Mouse (Mus musculus): Measurements from ENCODE around the gene Trib3. TPM values are rescaled to one million over a fixed set of nuclear protein-coding genes. Genes with fewer than 3 reads are reported as not detected.
"Not testable (repeated sequence)": the region's sequence is repeated elsewhere in the genome, so short reads cannot be mapped to it uniquely, and the experiment has no call there.

Gene Trib3
- polyA plus RNA-seq, 1 experiment, result 2.6 TPM

DNA sequence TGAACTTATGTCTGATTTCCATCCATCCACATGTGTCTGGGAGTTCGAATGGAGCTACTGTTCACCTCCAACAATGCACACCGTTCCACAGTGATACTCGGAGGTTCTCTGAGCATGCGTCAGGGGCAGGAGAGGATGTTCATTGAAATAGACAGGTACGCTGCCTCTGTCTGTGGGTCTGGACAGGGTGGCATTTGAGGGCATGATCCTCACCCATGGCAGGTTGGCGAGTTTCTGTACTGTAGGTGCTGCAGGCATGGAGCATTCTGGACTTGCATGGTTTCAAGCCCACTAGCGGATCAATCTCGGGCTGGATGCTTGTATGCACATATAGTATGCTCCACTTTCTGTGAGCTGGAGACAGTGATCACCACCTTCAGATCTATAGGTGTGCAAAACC is 17.4 kb upstream of the Trib3 start:
- Histone ChIP-seq H3K4me1 (replicated peaks; ENCODE audit: control insufficient read depth, insufficient read depth, low read length) (peaks cover 14% of the 10 kb centered on the region), H3K4me3 (ENCODE audit: control insufficient read depth, insufficient read depth, low read length) (no peak overlapping the region), H3K36me3 (ENCODE audit: control insufficient read depth, insufficient read depth, low read length) (no peaks in the 10 kb centered on the region), H3K27me3 (ENCODE audit: control insufficient read depth, insufficient read depth, low read length) (no peaks in the 10 kb centered on the region), H3K27ac (ENCODE audit: control insufficient read depth, insufficient read depth, low read length) (no peak overlapping the region)
- 90% methylated on average over 8 of the region's 8 CpGs for WGBS
- TF ChIP-seq POLR2A (IDR thresholded peaks at IDR 0.05; ENCODE audit: control insufficient read depth, extremely low read depth, insufficient read depth, low read length, poor library complexity) (no peak), CTCF (IDR thresholded peaks at IDR 0.05; ENCODE audit: borderline replicate concordance, control insufficient read depth, extremely low read depth, insufficient read depth, low read length, poor library complexity) (no peak)
- DNase-seq, result no peak

- Histone ChIP-seq H3K36me3 (ENCODE audit: control insufficient read depth, insufficient read depth, low read length) (no peaks in the 10 kb centered on the region), H3K4me3 (ENCODE audit: control insufficient read depth, insufficient read depth, low read length) (no peak overlapping the region), H3K4me1 (replicated peaks; ENCODE audit: control insufficient read depth, insufficient read depth, low read length) (peaks cover 14% of the 10 kb centered on the region), H3K27me3 (ENCODE audit: control insufficient read depth, insufficient read depth, low read length) (no peaks in the 10 kb centered on the region), H3K27ac (ENCODE audit: control insufficient read depth, insufficient read depth, low read length) (no peak overlapping the region; the same call in 1 of the 2 replicates)
- peak; percentile 36 for DNase-seq
- TF ChIP-seq CTCF (IDR thresholded peaks at IDR 0.05; ENCODE audit: borderline replicate concordance, control insufficient read depth, extremely low read depth, insufficient read depth, low read length, poor library complexity), result no peak
- TF ChIP-seq POLR2A (IDR thresholded peaks at IDR 0.05; ENCODE audit: control insufficient read depth, extremely low read depth, insufficient read depth, low read length, poor library complexity), result no peak
- WGBS, result 2% methylated on average over 7 of the region's 7 CpGs
Measured at GRCm38 (mm10) chr2:152360271-152360775, 16.5 kb upstream of the Trib3 start.

GRCm38 (mm10) chr2:152359616-152360015 is 15.8 kb upstream of the Trib3 start:
- TF ChIP-seq CTCF (IDR thresholded peaks at IDR 0.05; ENCODE audit: borderline replicate concordance, control insufficient read depth, extremely low read depth, insufficient read depth, low read length, poor library complexity) (no peak), POLR2A (IDR thresholded peaks at IDR 0.05; ENCODE audit: control insufficient read depth, extremely low read depth, insufficient read depth, low read length, poor library complexity) (no peak)
- H3K4me1 ChIP-seq (replicated peaks; ENCODE audit: control insufficient read depth, insufficient read depth, low read length), result peaks cover 14% of the 10 kb centered on the region
- no peaks in the 10 kb centered on the region for H3K27me3 ChIP-seq (ENCODE audit: control insufficient read depth, insufficient read depth, low read length)
- no peaks in the 10 kb centered on the region for H3K36me3 ChIP-seq (ENCODE audit: control insufficient read depth, insufficient read depth, low read length)
- no peak for DNase-seq
- WGBS, result 19% methylated on average over 5 of the region's 5 CpGs
- H3K4me3 ChIP-seq (ENCODE audit: control insufficient read depth, insufficient read depth, low read length), result no peak overlapping the region
- no peak overlapping the region for H3K27ac ChIP-seq (ENCODE audit: control insufficient read depth, insufficient read depth, low read length)

DNA sequence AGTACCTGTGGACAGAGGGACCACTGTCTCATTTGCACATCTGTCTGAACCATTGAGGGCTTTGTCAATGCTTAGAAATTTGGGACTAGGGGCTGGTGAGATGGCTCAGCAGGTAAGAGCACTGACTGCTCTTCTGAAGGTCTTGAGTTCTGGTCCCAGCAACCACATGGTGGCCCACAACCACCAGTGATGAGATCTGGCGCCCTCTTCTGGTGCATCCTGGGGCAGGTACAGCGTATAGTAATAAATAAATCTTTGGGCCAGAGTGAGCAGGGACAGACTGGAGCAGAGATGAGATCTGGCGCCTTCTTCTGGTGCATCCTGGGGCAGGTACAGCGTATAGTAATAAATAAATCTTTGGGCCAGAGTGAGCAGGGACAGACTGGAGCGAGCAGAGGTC is 15.1 kb upstream of the Trib3 start:
- 95% methylated on average over 5 of the region's 5 CpGs for WGBS
- not testable (repeated sequence) for H3K27ac ChIP-seq (ENCODE audit: control insufficient read depth, insufficient read depth, low read length); H3K27me3 ChIP-seq (ENCODE audit: control insufficient read depth, insufficient read depth, low read length); H3K4me3 ChIP-seq (ENCODE audit: control insufficient read depth, insufficient read depth, low read length); H3K36me3 ChIP-seq (ENCODE audit: control insufficient read depth, insufficient read depth, low read length)
- DNase-seq, result peak; percentile 28
- H3K4me1 ChIP-seq (replicated peaks; ENCODE audit: control insufficient read depth, insufficient read depth, low read length), result peaks cover 14% of the 10 kb centered on the region

DNA sequence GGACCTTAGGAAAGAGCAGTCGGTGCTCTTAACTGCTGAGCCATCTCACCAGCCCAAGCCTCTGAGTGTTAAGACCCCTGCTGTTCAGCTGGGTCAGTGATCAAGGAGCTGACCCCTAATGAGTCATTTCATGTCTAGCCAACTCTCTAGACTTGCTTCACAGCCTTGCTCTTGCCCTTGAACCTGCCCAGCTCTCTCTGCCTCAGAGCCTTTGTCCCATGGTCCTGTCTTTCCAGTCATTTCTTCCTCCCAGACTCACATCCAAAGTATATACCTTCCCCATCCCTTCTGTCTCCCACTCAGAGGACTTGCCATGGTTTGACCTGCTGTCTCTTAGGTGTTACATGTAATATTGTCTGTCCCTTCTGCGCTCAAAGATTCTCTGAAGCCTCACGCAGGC is 13.4 kb upstream of the Trib3 start:
- WGBS, result 100% methylated on average over 3 of the region's 3 CpGs
- H3K4me1 ChIP-seq (replicated peaks; ENCODE audit: control insufficient read depth, insufficient read depth, low read length), result peaks cover 14% of the 10 kb centered on the region
- no peaks in the 10 kb centered on the region for H3K27me3 ChIP-seq (ENCODE audit: control insufficient read depth, insufficient read depth, low read length)
- H3K4me3 ChIP-seq (ENCODE audit: control insufficient read depth, insufficient read depth, low read length), result no peak overlapping the region
- H3K36me3 ChIP-seq (ENCODE audit: control insufficient read depth, insufficient read depth, low read length), result no peaks in the 10 kb centered on the region
- no peak for TF ChIP-seq POLR2A (IDR thresholded peaks at IDR 0.05; ENCODE audit: control insufficient read depth, extremely low read depth, insufficient read depth, low read length, poor library complexity)
- no peak overlapping the region for H3K27ac ChIP-seq (ENCODE audit: control insufficient read depth, insufficient read depth, low read length)
- no peak for DNase-seq

DNA sequence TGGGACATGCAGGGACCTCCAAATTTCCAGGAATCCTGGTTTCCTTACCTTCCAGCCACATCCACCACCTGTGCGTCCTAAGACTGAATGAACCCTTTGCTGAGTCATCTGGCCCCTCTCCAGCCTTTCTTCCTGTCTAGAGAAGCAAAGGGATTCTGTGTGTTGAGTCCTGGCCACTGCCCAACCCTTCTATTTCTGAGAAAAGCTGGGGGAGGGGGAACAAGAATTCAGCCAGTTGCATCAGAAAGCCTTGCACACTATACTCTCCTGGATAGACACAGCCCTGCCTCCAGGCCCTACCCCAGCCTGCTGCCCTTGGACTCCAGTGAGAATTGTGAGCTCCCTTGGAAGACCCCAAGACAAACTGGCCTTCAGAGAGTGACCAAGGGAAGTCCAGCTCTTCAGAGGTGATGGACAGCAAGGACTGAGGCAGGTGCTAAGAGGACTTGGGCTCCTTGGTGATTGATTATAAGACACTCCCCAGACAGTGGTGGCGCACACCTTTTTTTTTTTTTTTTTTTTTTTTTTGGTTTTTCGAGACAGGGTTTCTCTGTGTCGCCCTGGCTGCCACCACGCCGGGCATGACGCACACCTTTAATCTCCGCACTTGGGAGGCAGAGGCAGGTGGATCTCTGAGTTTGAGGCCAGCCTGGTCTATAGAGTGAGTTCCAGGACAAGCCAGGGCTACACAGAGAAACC is 6.2 kb upstream of the Trib3 start:
- no peaks in the 10 kb centered on the region; the same call in 1 of the 2 replicates for H3K4me1 ChIP-seq (replicated peaks; ENCODE audit: control insufficient read depth, insufficient read depth, low read length)
- 59% methylated on average over 8 of the region's 8 CpGs for WGBS
- H3K27ac ChIP-seq (ENCODE audit: control insufficient read depth, insufficient read depth, low read length), result no peak overlapping the region; the same call in 1 of the 2 replicates
- no peaks in the 10 kb centered on the region for H3K36me3 ChIP-seq (ENCODE audit: control insufficient read depth, insufficient read depth, low read length)
- DNase-seq, result no peak
- no peak overlapping the region for H3K4me3 ChIP-seq (ENCODE audit: control insufficient read depth, insufficient read depth, low read length)
- TF ChIP-seq CTCF (IDR thresholded peaks at IDR 0.05; ENCODE audit: borderline replicate concordance, control insufficient read depth, extremely low read depth, insufficient read depth, low read length, poor library complexity) (no peak), POLR2A (IDR thresholded peaks at IDR 0.05; ENCODE audit: control insufficient read depth, extremely low read depth, insufficient read depth, low read length, poor library complexity) (no peak)
- no peaks in the 10 kb centered on the region for H3K27me3 ChIP-seq (ENCODE audit: control insufficient read depth, insufficient read depth, low read length)

DNA sequence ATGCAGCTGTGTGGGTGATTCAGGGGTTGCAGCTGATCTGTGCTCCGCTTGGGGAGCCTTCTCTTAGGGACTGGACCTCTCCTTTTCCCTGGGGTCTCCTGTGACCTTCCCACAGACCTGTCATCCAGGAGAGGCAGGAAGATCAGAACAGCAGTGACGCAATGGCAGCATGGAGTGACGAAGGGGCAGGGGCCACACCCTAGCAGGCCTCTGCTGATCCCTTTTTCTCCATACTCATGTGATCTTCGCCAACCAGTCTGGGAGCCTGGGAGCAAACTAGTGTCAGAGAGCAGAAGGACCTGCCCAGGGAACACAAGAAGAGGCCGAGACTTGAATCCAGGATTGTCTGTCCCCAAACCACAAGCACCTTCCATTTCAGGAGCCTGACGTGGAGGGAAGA is 5.4 kb upstream of the Trib3 start:
- H3K36me3 ChIP-seq (ENCODE audit: control insufficient read depth, insufficient read depth, low read length), result no peaks in the 10 kb centered on the region
- TF ChIP-seq POLR2A (IDR thresholded peaks at IDR 0.05; ENCODE audit: control insufficient read depth, extremely low read depth, insufficient read depth, low read length, poor library complexity) (no peak), CTCF (IDR thresholded peaks at IDR 0.05; ENCODE audit: borderline replicate concordance, control insufficient read depth, extremely low read depth, insufficient read depth, low read length, poor library complexity) (no peak)
- peaks cover 4% of the 10 kb centered on the region for H3K4me1 ChIP-seq (replicated peaks; ENCODE audit: control insufficient read depth, insufficient read depth, low read length)
- DNase-seq, result no peak
- WGBS, result 92% methylated on average over 6 of the region's 6 CpGs
- H3K27me3 ChIP-seq (ENCODE audit: control insufficient read depth, insufficient read depth, low read length), result no peaks in the 10 kb centered on the region
- no peak overlapping the region for H3K27ac ChIP-seq (ENCODE audit: control insufficient read depth, insufficient read depth, low read length)
- H3K4me3 ChIP-seq (ENCODE audit: control insufficient read depth, insufficient read depth, low read length), result no peak overlapping the region
